Mouse (Mus musculus): ENCODE data around the gene Nisch. TPM values are rescaled to one million over a fixed set of nuclear protein-coding genes. Genes with fewer than 3 reads are reported as not detected.

Gene Nisch
- polyA plus RNA-seq, 1 experiment, result 323 TPM

DNA sequence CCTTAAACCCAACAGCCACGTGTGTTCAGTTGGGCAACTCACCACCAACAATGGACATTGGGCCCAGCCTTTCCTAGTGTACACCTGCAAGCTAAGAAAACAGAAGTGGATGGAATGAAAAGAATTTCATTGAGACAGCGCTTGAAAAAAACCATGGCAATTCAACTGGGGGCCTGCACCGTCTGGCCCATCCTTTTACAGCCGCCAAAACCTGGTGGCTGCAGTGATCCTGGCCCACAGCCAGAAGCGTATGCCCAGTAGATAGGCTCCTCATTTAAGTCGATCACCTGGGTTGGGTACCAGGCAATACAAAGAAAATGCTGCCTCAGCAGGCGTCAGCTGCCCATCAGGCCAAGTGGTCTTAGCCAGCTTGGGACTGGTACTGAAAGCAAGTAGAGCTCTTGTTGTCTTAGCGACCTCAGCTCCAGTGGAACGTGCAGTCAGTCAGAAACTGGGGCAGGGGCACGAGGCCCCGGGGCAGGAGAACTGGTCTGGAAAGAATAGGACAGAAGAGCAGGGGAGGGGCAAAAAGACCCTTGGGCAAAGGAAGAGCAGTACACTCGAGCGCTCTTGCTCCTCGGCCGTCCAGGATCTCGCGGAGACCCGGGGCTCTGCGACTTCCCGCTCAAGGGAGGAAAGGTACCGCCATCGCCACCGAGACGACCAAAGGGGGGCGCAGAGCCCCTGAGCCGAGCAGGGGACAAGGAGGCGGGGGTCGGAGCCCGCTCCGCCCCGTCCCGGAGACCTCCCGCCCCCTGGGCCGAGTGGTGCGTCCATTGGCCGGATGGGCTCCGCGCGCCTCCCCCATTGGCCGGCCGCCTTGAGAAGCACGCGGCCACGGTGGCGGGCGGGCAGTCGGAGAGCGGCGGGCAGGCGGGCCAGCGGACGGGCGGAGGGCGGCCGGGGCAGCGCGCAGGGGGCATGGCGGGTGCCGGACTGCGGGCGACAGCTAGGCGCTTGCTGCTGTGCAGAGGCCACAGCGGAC, 86.2 kb downstream of the Nisch start, which contains the start of gene Nt5dc2:
Nt5dc2 (plus strand) TSS at position 818 of the 985 bp plus-strand sequence.
- no peak for DNase-seq (ENCODE audit: low read depth)

DNA sequence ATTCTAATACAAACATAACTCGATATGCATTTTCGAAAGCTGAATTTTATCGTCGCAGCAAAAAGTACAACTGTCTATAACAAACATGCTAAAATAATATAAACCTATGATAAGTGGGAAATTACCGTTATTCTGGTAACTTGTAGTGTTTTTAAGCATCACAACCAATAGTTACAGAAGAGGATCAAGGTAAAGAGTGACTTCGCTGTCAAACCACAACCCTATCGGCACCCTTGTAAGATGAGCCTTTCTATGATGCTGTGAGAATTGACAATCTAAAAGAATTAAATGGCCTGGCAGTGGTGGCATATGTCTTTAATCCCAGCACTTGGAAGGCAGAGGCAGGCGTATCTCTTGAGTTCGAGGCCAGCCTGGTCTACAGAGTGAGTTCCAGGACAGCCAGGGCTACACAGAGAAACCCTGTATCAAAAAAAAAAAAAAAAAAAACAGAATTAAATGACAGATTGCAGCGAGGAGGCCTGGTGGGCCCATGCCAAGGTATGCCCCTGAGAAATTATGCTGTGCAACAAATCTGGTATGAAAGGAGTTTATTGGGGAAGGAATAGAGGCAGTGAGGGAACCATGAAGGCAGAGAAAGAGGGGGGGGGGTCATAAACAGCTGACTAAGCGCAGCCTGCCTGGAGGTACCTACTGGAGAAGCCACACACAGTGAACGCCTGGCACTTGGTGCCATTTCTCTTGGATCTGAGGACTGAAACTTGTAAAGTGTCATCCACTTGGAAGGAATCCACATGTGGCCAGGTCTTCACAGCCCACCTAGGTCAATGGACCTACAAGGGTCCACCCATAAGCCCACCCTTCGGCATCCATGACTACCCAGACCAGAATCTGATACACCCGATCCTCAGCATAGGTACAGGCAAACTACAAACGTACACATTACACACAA, 87.2 kb downstream of the Nisch start:
- DNase-seq (ENCODE audit: low read depth), result no peak

DNA sequence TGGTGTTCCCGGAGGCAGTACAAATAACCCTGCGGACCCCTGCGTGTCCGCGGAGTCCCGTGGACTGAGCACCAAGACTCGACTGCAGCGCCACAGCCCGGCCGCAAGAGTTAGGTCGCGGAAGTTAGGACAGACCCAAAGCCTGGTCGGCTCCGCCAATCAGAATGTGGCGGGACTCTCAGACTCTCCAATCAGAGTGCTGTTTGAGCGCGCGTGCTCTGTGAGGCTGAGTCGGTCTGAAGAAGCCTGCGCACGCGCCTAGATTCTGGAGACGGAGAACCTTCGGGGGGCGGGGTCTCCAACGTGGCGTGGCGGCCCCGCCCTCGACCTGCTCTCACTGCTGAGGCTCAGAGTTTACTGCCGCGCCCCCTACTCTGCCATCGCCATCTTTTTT, 87.9 kb downstream of the Nisch start, which contains the start of gene Smim4:
Smim4 (minus strand) TSS at position 131 of the 394 bp plus-strand sequence.
- DNase-seq (ENCODE audit: low read depth), result no peak

DNA sequence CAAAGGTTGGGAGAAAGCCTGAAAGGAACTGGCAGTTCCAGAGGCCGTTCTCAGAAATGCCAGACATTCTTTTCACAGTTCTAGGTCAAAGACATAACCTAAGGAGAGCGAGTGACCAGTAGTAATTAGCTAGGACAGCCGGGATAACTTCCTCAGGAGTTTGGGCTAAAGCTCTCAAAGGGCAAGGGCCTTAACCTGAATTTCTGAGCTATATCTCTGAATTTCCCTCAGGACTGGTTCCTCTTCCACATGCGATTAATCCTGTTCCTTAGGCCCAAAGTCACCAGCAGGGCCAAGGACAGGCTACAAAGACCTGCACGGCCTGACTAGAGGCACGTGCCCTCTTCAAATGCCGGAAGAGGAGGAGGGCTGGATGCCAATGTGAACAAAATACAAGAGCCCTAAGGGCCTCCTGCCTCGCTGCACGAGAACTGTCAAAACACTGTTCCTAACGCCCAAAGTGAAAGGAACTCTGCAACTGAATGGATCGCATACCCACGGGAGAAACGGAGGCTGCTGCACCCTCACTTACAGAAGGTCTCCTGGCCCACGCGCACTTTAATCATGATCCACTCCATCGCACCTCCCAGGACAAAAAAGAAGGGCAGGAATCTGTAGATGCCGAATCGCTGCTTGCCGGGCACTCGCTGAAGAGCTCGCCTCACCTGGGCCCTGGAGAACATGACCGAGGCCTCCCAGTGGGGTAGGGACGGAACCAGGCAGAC, 88.5 kb downstream of the Nisch start:
- no peak for DNase-seq (ENCODE audit: low read depth)

- no peak for DNase-seq (ENCODE audit: low read depth)
Observed at GRCm38 (mm10) chr14:31126826-31127225, 89.9 kb downstream of the Nisch start.

DNA sequence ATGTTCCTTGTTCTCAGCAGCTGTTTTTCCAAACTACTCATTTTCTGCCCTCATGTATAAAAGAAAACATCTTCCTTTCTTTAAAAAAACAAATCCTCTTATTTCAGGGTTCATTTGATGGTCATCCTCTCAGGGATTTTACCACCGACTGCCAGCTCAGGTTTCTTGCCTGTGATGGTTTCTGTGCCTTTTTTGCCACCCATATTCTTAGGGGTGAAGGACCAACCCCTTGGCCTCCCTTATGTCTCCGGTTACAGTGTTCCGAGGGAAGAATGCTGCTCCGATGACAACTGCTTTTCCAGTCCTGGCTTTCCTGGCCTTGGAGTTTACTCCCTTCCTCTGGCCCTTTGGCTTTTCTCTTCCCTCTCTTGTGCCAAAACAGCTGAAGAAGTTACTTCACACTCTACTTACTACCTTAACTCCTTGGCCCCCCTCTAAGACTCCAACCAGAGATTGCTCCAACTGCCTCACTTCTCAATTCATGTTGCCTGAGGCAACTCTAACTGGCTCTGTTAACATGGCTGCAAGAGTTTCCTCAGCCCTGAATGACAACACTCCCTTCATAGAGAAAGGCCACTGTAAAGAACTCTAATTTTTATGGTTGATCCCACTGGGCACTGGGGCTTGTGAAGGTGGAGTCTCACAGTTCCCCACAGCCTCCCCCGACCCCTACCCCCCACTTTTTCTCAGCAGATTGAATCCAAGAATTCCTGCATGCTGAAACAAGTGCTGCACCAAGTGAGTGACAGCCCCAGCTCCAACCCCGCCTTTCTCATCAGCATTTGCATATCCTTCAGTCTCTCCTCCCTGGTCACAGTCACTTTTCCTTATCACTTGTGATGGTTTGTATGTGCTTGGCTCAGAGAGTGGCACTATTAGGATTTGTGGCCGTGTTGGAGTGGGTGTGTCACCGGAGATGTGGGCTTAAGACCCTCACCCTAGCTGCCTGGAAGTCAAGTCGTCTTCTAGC, 91.4 kb downstream of the Nisch start:
- DNase-seq (ENCODE audit: low read depth), result no peak

Other genes with a start within 250 kb of the Nisch start
- 33.0 and 34.4 TPM in 2 replicates for gene Glt8d1, start 215.5 kb downstream of the Nisch start, polyA plus RNA-seq (2012; rRNA removed)
- 291 and 352 TPM in 2 replicates for gene Spcs1, start 215.3 kb downstream of the Nisch start, polyA plus RNA-seq (2012; rRNA removed)
- 12.2 and 16.9 TPM in 2 replicates for gene Pbrm1, start 197.8 kb downstream of the Nisch start, polyA plus RNA-seq (2012; rRNA removed)
- 20.3 and 23.2 TPM in 2 replicates for gene Gnl3, start 197.8 kb downstream of the Nisch start, polyA plus RNA-seq (2012; rRNA removed)
- 43.9 and 61.7 TPM in 2 replicates for gene Smim4, start 88.0 kb downstream of the Nisch start, polyA plus RNA-seq (2012; rRNA removed)
- gene Nt5dc2, start 85.9 kb downstream of the Nisch start, polyA plus RNA-seq (2012; rRNA removed), result 58.8 and 67.0 TPM in 2 replicates
- 74.0 and 97.3 TPM in 2 replicates for gene Stab1, start 48.3 kb downstream of the Nisch start, polyA plus RNA-seq (2012; rRNA removed)
- gene Tnnc1, start 8.6 kb downstream of the Nisch start, polyA plus RNA-seq (2012; rRNA removed), result 0.25 and 1.0 TPM in 2 replicates
- 11.8 and 13.5 TPM in 2 replicates for gene Sema3g, start 914 bp upstream of the Nisch start, polyA plus RNA-seq (2012; rRNA removed)
- 9.9 and 13.5 TPM in 2 replicates for gene Phf7, start 34.4 kb upstream of the Nisch start, polyA plus RNA-seq (2012; rRNA removed)
- 51.3 and 57.0 TPM in 2 replicates for gene Bap1, start 34.5 kb upstream of the Nisch start, polyA plus RNA-seq (2012; rRNA removed)
- 1.7 and 2.4 TPM in 2 replicates for gene Dnah1, start 107.0 kb upstream of the Nisch start, polyA plus RNA-seq (2012; rRNA removed)
- 20.7 and 21.6 TPM in 2 replicates for gene Capn7, start 119.7 kb upstream of the Nisch start, polyA plus RNA-seq (2012; rRNA removed)
- 25.2 and 29.3 TPM in 2 replicates for gene Sh3bp5, start 219.1 kb upstream of the Nisch start, polyA plus RNA-seq (2012; rRNA removed)

All from gonadal fat pad, adult 2 months (tissue).